Mouse (Mus musculus): ENCODE results near the gene Rexo1. TPM values are rescaled to one million over a fixed set of nuclear protein-coding genes. Genes with fewer than 3 reads are reported as not detected.

Rexo1 gene
- polyA plus RNA-seq (2015; fragmentation: Illumina TruSeq; extraction: RNeasy Lipid Tissue Mini Kit (QIAGEN cat#74804); ENCODE audit: insufficient read depth, low replicate concordance): 10.1 TPM

DNA sequence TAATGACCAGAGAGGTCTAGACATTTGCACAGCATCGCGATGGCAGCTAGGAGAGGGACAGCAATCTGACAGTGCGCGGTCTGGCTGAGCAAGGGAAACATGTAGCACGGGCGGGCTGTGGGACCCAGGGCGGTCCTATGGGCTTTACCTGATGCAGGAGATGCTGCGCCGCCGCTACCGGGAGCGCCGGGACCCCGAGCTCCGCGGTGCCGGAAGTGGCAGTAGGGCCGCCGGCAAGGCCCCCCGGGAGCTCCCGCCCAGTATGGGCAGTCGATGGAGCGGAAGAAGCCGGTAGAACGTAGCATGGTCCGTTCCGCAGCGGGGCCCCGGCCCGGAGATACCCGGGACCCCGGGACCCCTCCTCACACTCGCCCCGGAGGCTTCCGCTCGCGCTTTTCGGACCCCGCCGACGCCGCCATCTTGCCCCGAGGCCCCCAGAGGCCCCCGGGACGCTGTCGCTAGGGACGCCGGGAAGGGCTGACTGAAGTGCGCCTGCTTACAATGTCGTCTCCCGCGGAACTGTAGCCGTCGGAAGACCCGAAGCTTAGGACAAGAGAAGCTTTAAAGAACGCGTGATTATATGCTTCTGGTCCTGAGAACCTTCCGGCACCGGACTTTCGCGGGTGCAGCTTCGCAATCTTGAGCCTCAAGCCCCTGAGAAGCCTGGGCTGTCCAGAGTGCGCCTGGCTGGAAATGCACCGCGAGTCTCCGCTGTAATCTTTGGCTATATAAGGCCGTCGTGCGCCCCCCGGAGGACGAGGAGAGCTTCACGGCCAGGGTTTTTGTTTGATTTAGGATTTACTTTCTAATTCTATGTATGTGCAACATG is at the start of gene Rexo1:
Gene Rexo1 (minus strand): TSS at position 445 of the 829 bp plus-strand sequence.

GRCm38 (mm10) chr10:80605721-80606120 is 44.4 kb upstream of the Rexo1 start, which contains the start of gene Gm49322:
TSS of gene Gm49322 (plus strand) at chr10:80606021.

GRCm38 (mm10) chr10:80602698-80603325 is 41.5 kb upstream of the Rexo1 start, which contains the start of the genes Scamp4 and Adat3:
TSS of gene Scamp4 (plus strand) at chr10:80602872.
TSS of gene Adat3 (plus strand) at chr10:80602880.

DNA sequence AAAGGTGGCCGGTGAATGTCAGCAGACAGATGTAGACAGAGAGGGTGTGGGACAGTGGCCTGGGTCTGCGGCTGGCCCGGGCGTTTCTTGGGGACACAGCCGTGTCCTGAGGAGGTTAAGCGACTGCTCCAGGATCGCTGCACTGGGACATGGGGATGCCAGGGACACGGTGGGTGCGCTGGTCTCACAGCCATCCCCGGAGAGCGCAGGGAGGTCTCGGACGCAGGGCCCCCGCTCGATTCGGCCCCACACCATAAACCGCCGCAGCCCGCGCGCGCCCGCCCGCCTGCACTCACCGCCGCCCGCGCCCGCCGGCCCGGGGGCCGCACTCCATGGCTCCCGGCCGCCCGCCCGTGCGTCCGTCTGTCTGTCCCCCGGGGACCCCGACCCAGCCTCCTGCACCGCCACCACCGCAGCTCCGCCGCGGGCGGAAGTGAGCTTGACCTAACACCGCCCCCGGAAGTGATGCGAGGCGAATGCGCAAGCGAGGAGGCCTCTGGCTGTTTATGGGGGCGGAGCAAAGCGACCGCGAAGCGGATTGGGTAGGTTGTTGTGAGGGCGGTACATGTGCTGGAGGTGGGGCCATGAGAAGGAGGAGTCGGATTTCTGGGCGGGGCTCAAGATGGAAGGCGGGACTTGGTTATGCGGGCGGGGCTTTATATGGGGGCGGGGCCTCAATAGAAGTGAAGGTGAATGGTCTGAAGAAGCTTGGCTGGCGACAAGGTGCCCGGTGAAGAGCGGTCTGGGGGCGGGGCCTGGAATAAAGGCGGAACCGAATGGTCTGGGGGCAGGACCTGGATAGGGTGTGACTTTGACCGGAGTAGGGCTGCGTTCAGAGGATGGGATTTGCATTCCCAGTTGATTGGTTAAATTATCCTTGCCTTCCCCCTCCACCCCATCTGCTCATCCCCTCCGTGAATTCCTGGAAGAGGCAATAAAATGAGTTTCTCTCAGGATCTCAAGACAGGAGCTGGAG is 28.8 kb upstream of the Rexo1 start, which contains the start of gene Abhd17a:
Gene Abhd17a (minus strand): TSS at position 463 of the 976 bp plus-strand sequence.

GRCm38 (mm10) chr10:80577195-80578130 is 16.1 kb upstream of the Rexo1 start, which contains the start of gene Klf16:
TSS of gene Klf16 (minus strand) at chr10:80577321.

DNA sequence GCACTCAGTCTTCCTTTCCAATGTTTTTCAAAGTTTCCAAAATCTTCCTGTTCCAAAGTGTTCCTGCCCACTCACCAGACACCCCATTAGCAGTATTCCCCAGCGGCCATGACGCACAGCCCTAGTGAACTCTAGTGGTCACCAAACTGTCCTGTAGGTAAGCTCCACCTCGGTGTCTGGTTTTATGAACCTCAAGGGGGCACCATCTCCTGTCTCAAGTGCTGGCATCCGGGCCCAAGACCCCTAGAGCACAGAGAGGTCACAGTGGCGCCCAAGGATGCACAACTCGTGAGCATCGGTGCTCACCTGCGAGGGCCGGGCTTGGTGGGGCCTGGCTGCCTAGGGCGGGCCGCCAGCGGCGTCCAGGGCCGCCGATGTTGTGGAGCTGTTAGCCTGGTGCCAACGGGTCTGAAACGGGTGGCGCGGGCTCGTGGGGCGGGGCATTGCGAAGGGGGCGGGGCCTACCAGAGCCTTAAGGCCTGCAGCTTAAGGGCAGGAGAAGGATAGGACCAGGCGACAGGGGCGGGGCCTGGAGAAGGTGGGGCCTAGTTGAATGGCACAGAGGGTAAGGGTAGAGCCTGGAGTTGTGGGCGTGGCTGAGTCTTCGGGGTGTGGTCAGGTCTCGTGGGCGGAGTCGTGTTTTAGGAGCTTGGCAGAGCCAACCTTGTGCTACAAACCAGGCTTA is 22.5 kb downstream of the Rexo1 start, which contains the start of gene Atp8b3:
Gene Atp8b3 (minus strand): TSS at position 415 of the 685 bp plus-strand sequence.

GRCm38 (mm10) chr10:80494732-80495131 is 66.6 kb downstream of the Rexo1 start, which contains the start of gene Onecut3:
TSS of gene Onecut3 (plus strand) at chr10:80494835.

Other genes with a start within 250 kb of the Rexo1 start
- 11.8 TPM for gene 2310011J03Rik, start 241.0 kb downstream of the Rexo1 start, polyA plus RNA-seq (2015; fragmentation: Illumina TruSeq; extraction: RNeasy Lipid Tissue Mini Kit (QIAGEN cat#74804); ENCODE audit: insufficient read depth, low replicate concordance)
- gene Pcsk4, start 232.1 kb downstream of the Rexo1 start, polyA plus RNA-seq (2015; fragmentation: Illumina TruSeq; extraction: RNeasy Lipid Tissue Mini Kit (QIAGEN cat#74804); ENCODE audit: insufficient read depth, low replicate concordance): 0.41 TPM
- 0.26 TPM for gene Reep6, start 231.6 kb downstream of the Rexo1 start, polyA plus RNA-seq (2015; fragmentation: Illumina TruSeq; extraction: RNeasy Lipid Tissue Mini Kit (QIAGEN cat#74804); ENCODE audit: insufficient read depth, low replicate concordance)
- gene Adamtsl5, start 213.1 kb downstream of the Rexo1 start, polyA plus RNA-seq (2015; fragmentation: Illumina TruSeq; extraction: RNeasy Lipid Tissue Mini Kit (QIAGEN cat#74804); ENCODE audit: insufficient read depth, low replicate concordance): 2.1 TPM
- gene Plk5, start 205.1 kb downstream of the Rexo1 start, polyA plus RNA-seq (2015; fragmentation: Illumina TruSeq; extraction: RNeasy Lipid Tissue Mini Kit (QIAGEN cat#74804); ENCODE audit: insufficient read depth, low replicate concordance): not detected
- 4.6 TPM for gene Mex3d, start 173.9 kb downstream of the Rexo1 start, polyA plus RNA-seq (2015; fragmentation: Illumina TruSeq; extraction: RNeasy Lipid Tissue Mini Kit (QIAGEN cat#74804); ENCODE audit: insufficient read depth, low replicate concordance)
- gene Mbd3, start 162.0 kb downstream of the Rexo1 start, polyA plus RNA-seq (2015; fragmentation: Illumina TruSeq; extraction: RNeasy Lipid Tissue Mini Kit (QIAGEN cat#74804); ENCODE audit: insufficient read depth, low replicate concordance): 18.0 TPM
- gene Uqcr11, start 154.7 kb downstream of the Rexo1 start, polyA plus RNA-seq (2015; fragmentation: Illumina TruSeq; extraction: RNeasy Lipid Tissue Mini Kit (QIAGEN cat#74804); ENCODE audit: insufficient read depth, low replicate concordance): 11.5 TPM
- gene Tcf3, start 127.9 kb downstream of the Rexo1 start, polyA plus RNA-seq (2015; fragmentation: Illumina TruSeq; extraction: RNeasy Lipid Tissue Mini Kit (QIAGEN cat#74804); ENCODE audit: insufficient read depth, low replicate concordance): 22.1 TPM
- not detected for gene Onecut3, start 66.7 kb downstream of the Rexo1 start, polyA plus RNA-seq (2015; fragmentation: Illumina TruSeq; extraction: RNeasy Lipid Tissue Mini Kit (QIAGEN cat#74804); ENCODE audit: insufficient read depth, low replicate concordance)
- gene Atp8b3, start 22.4 kb downstream of the Rexo1 start, polyA plus RNA-seq (2015; fragmentation: Illumina TruSeq; extraction: RNeasy Lipid Tissue Mini Kit (QIAGEN cat#74804); ENCODE audit: insufficient read depth, low replicate concordance): not detected
- gene Klf16, start 15.8 kb upstream of the Rexo1 start, polyA plus RNA-seq (2015; fragmentation: Illumina TruSeq; extraction: RNeasy Lipid Tissue Mini Kit (QIAGEN cat#74804); ENCODE audit: insufficient read depth, low replicate concordance): 11.6 TPM
- 5.6 TPM for gene Abhd17a, start 28.8 kb upstream of the Rexo1 start, polyA plus RNA-seq (2015; fragmentation: Illumina TruSeq; extraction: RNeasy Lipid Tissue Mini Kit (QIAGEN cat#74804); ENCODE audit: insufficient read depth, low replicate concordance)
- 20.6 TPM for gene Scamp4, start 41.3 kb upstream of the Rexo1 start, polyA plus RNA-seq (2015; fragmentation: Illumina TruSeq; extraction: RNeasy Lipid Tissue Mini Kit (QIAGEN cat#74804); ENCODE audit: insufficient read depth, low replicate concordance)
- not detected for gene Adat3, start 41.3 kb upstream of the Rexo1 start, polyA plus RNA-seq (2015; fragmentation: Illumina TruSeq; extraction: RNeasy Lipid Tissue Mini Kit (QIAGEN cat#74804); ENCODE audit: insufficient read depth, low replicate concordance)
- 0.93 TPM for gene Gm49322, start 44.5 kb upstream of the Rexo1 start, polyA plus RNA-seq (2015; fragmentation: Illumina TruSeq; extraction: RNeasy Lipid Tissue Mini Kit (QIAGEN cat#74804); ENCODE audit: insufficient read depth, low replicate concordance)
- gene Csnk1g2, start 61.3 kb upstream of the Rexo1 start, polyA plus RNA-seq (2015; fragmentation: Illumina TruSeq; extraction: RNeasy Lipid Tissue Mini Kit (QIAGEN cat#74804); ENCODE audit: insufficient read depth, low replicate concordance): 21.2 TPM
- 4.3 TPM for gene Btbd2, start 95.5 kb upstream of the Rexo1 start, polyA plus RNA-seq (2015; fragmentation: Illumina TruSeq; extraction: RNeasy Lipid Tissue Mini Kit (QIAGEN cat#74804); ENCODE audit: insufficient read depth, low replicate concordance)
- 81.5 TPM for gene Mknk2, start 116.6 kb upstream of the Rexo1 start, polyA plus RNA-seq (2015; fragmentation: Illumina TruSeq; extraction: RNeasy Lipid Tissue Mini Kit (QIAGEN cat#74804); ENCODE audit: insufficient read depth, low replicate concordance)
- 94.7 TPM for gene Mob3a, start 140.4 kb upstream of the Rexo1 start, polyA plus RNA-seq (2015; fragmentation: Illumina TruSeq; extraction: RNeasy Lipid Tissue Mini Kit (QIAGEN cat#74804); ENCODE audit: insufficient read depth, low replicate concordance)
- gene Izumo4, start 140.6 kb upstream of the Rexo1 start, polyA plus RNA-seq (2015; fragmentation: Illumina TruSeq; extraction: RNeasy Lipid Tissue Mini Kit (QIAGEN cat#74804); ENCODE audit: insufficient read depth, low replicate concordance): 35.5 TPM
- gene Ap3d1, start 180.7 kb upstream of the Rexo1 start, polyA plus RNA-seq (2015; fragmentation: Illumina TruSeq; extraction: RNeasy Lipid Tissue Mini Kit (QIAGEN cat#74804); ENCODE audit: insufficient read depth, low replicate concordance): 63.5 TPM
- gene Dot1l, start 193.6 kb upstream of the Rexo1 start, polyA plus RNA-seq (2015; fragmentation: Illumina TruSeq; extraction: RNeasy Lipid Tissue Mini Kit (QIAGEN cat#74804); ENCODE audit: insufficient read depth, low replicate concordance): 12.6 TPM
- gene Sf3a2, start 236.6 kb upstream of the Rexo1 start, polyA plus RNA-seq (2015; fragmentation: Illumina TruSeq; extraction: RNeasy Lipid Tissue Mini Kit (QIAGEN cat#74804); ENCODE audit: insufficient read depth, low replicate concordance): 22.7 TPM
- gene Plekhj1, start 237.1 kb upstream of the Rexo1 start, polyA plus RNA-seq (2015; fragmentation: Illumina TruSeq; extraction: RNeasy Lipid Tissue Mini Kit (QIAGEN cat#74804); ENCODE audit: insufficient read depth, low replicate concordance): 70.0 TPM
- not detected for gene Amh, start 243.7 kb upstream of the Rexo1 start, polyA plus RNA-seq (2015; fragmentation: Illumina TruSeq; extraction: RNeasy Lipid Tissue Mini Kit (QIAGEN cat#74804); ENCODE audit: insufficient read depth, low replicate concordance)